Mouse (Mus musculus) liver, postnatal 0 days (tissue): ENCODE data around the gene Marf1.

Source experiments
- CTCF ChIP-seq: sonication (generic); IDR thresholded peaks from 2 replicates; pipeline ENCODE4 v1.5.1; 2016; ENCODE audit warnings: antibody characterized with exemption, low read depth
- EP300 ChIP-seq: IDR thresholded peaks from 2 replicates; pipeline ENCODE4 v1.6.1; 2016; ENCODE audit warnings: antibody characterized with exemption, low read depth, mild to moderate bottlenecking

DNA sequence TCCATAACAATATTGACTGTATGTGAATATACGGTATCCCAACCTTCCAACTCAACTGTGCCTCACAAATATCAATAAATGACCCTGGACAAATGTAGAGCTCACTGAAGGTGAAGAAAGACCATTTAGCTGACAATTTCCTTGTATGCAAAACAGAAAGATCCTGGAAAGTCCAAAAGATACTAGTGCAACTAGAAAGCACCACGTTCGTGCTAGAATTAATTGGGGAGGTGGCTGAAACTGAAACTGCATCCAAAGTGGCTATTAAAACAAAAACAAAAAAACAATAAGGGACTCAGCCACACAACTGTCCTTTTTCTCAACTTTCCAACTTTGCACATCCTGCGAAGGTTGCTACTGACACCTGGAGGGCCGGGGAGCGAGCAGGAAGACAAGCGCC lies 4.6 kb downstream of the Marf1 start:
- no peak for TF ChIP-seq EP300
- TF ChIP-seq CTCF: peak; percentile 32; the same call in 1 of the 2 replicates
